Mouse (Mus musculus) urinary bladder, postnatal 36 days (tissue): ENCODE measurements around the gene Zfp42.

ENCODE experiments used
- DNase-seq, 2 experiments: peaks; one replicate each; pipeline ENCODE4 v3.0.0; 2022; ENCODE audit warnings: low spot score in 2 of 2, mixed read lengths in 1 of 2

Gene Zfp42

DNA sequence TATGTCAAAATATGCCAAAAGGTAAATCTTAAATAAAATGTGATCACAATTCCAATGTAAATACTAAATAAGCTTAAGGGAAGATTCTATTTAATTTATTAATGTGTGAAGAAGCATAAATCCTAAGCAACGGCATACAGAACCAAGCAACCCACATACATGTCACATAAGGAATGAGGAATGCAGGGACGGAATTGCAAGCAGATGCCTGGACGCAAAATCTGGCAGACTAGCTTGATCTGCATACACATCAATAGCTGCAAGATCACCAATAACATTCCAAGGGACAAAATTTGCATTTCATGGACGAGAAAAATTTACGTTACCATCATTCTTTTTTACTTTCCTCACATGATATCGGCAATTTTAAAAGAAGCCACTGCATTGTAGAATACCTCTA, 51.1 kb downstream of the Zfp42 start:
- no peak for DNase-seq

DNA sequence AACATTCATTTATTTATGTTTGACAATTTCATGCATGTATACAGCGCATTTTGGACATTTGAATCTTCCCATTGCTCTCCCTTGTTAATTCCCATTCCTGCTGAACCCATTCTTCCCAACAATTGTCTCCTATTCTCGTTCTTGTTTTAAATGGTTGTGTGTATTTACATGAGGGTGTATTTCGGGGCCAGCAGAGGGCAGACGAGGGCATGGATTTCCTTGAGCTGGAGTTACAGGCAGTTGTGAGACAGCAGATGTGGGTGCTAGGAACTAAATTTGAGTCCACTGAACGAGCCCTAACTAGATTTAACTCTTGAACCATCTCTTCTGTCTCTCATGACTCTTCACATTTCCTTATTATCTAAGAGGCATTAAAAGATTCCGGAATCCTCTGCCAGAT, 55.1 kb downstream of the Zfp42 start:
- DNase-seq: no peak

DNA sequence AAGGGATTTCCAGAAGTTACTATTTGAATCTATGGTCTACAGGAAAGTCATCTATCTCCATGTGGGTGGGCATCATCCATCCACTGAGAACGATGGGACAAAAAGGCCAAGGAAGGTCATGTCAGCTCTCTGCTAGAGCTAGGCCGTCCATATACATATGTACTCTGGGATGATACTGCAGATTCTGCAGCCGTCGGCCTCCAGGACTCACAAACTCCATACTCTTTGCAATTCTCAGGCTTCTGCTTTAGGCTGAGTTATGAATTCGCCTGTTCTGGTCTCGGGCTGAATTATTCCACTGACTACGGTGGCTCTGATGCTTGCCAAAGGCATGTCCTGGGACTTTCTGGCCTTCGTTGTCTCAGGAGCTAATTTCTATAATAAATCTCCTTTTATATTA, 58.1 kb downstream of the Zfp42 start:
- no peak for DNase-seq
